Mouse (Mus musculus): ENCODE results near the gene Dhrs11.

DNA sequence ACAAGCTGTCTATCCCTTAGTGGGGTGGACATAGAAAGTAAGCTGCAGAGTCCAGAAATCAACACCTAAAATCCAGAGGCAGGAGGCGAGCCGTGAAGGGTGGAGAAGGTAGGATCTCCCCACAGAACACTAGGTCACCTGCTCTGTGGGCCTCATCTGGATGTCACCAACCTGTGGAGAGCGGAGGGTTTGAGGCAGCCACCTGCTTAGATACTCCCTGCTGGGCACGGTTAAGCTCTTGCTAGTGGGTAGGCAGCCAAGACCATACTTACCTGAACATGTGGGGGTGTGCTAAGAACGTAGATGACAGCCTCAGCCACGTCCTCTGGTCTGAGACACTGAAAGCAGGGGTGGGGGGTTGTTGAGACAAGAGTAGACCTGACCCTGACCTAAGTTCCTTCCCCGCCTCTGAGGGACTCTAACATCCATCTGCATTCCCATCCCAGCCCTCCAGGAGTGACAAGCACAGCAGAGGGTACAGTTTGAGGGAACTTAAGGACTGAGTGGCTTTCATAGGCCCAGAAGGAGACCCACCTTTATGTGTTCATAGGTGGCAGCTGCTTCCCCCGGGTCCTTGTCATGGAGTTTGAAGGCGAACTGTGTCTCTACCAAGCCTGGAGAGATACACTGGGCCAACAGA is 7.5 kb downstream of the Dhrs11 start:
- no peak for TF ChIP-seq CTCF (IDR thresholded peaks at IDR 0.05; ENCODE audit: control insufficient read depth, insufficient read depth, insufficient replicate concordance, low read depth, low read length)
- TF ChIP-seq POLR2A (IDR thresholded peaks at IDR 0.05; ENCODE audit: control insufficient read depth, low read depth, low read length), result 0 out of 2 replicates have a peak, but pooled peaks have one; percentile 13

Measured in testis, adult 2 months (tissue).